Mouse (Mus musculus): ENCODE data around the gene Ttll1. TPM values are rescaled to one million over a fixed set of nuclear protein-coding genes. Genes with fewer than 3 reads are reported as not detected.

Gene Ttll1
- total and polyA plus RNA-seq, 2 experiments from 2014 or later = 39.2 to 104 TPM

- DNase-seq (ENCODE audit: low spot score) (peak; percentile 71), ATAC-seq (peak; percentile 76)
- Histone ChIP-seq H3K27me3 (ENCODE audit: insufficient read depth, low read length) (no peaks in the 10 kb centered on the region), H3K36me3 (ENCODE audit: insufficient read depth, low read length) (no peaks in the 10 kb centered on the region), H3K27ac (peak overlapping the region; percentile 54), H3K4me3 (ENCODE audit: low read length) (no peak overlapping the region), H3K4me2 (ENCODE audit: low read depth, low read length) (no peak overlapping the region), H3K4me1 (ENCODE audit: insufficient read depth, low read length) (peaks cover 5% of the 10 kb centered on the region; the same call in 1 of the 2 replicates), H3K9ac (replicated peaks; ENCODE audit: low read length) (no peak overlapping the region), H3K9me3 (ENCODE audit: low read length) (no peaks in the 10 kb centered on the region)
- 40% methylated on average over 7 of the region's 7 CpGs for WGBS
- no peak for TF ChIP-seq CTCF (IDR thresholded peaks at IDR 0.05; ENCODE audit: low read depth)
Measured at GRCm38 (mm10) chr15:83451621-83452210, 59.0 kb downstream of the Ttll1 start.

DNA sequence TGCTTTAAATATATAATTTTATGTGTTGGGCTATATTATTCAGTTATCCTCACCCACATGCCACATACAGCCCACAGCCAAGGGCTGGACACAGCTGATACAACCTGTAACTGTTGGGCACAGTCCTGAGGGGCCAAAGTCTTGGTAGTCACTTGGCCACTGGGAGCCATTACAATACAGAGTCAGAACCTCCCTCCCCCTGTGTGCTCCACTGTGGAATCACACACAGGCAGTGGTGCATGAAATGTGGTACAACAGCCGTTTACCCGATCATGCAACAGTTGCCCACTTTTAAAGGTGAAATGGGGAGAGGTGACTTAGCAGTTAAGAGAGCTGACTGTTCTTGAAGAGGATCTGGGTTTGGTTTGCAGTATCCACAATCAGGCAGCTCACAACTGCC lies 60.7 kb downstream of the Ttll1 start:
- Histone ChIP-seq H3K36me3 (ENCODE audit: insufficient read depth, low read length) (no peaks in the 10 kb centered on the region), H3K27ac (no peak overlapping the region), H3K9ac (replicated peaks; ENCODE audit: low read length) (no peak overlapping the region), H3K4me1 (ENCODE audit: insufficient read depth, low read length) (peaks cover 5% of the 10 kb centered on the region; the same call in 1 of the 2 replicates), H3K4me2 (ENCODE audit: low read depth, low read length) (no peak overlapping the region), H3K9me3 (ENCODE audit: low read length) (no peaks in the 10 kb centered on the region), H3K27me3 (ENCODE audit: insufficient read depth, low read length) (no peaks in the 10 kb centered on the region), H3K4me3 (ENCODE audit: low read length) (no peak overlapping the region)
- no peak for TF ChIP-seq CTCF (IDR thresholded peaks at IDR 0.05; ENCODE audit: low read depth)
- WGBS = 87% methylated on average over 2 of the region's 2 CpGs
- ATAC-seq (no peak), DNase-seq (ENCODE audit: low spot score) (no peak)

- no peak overlapping the region for H3K9ac ChIP-seq (replicated peaks; ENCODE audit: low read length)
- 58% methylated on average over 5 of the region's 5 CpGs for WGBS
- peaks cover 5% of the 10 kb centered on the region; the same call in 1 of the 2 replicates for H3K4me1 ChIP-seq (ENCODE audit: insufficient read depth, low read length)
- no peaks in the 10 kb centered on the region for H3K36me3 ChIP-seq (ENCODE audit: insufficient read depth, low read length)
- no peak overlapping the region for H3K4me3 ChIP-seq (ENCODE audit: low read length)
- DNase-seq (ENCODE audit: low spot score) (no peak), ATAC-seq (no peak)
- no peak overlapping the region for H3K27ac ChIP-seq
- H3K9me3 ChIP-seq (ENCODE audit: low read length) = no peaks in the 10 kb centered on the region
- no peak for TF ChIP-seq CTCF (IDR thresholded peaks at IDR 0.05; ENCODE audit: low read depth)
- H3K4me2 ChIP-seq (ENCODE audit: low read depth, low read length) = no peak overlapping the region
- H3K27me3 ChIP-seq (ENCODE audit: insufficient read depth, low read length) = no peaks in the 10 kb centered on the region
Measured at GRCm38 (mm10) chr15:83448646-83449045, 62.0 kb downstream of the Ttll1 start.

DNA sequence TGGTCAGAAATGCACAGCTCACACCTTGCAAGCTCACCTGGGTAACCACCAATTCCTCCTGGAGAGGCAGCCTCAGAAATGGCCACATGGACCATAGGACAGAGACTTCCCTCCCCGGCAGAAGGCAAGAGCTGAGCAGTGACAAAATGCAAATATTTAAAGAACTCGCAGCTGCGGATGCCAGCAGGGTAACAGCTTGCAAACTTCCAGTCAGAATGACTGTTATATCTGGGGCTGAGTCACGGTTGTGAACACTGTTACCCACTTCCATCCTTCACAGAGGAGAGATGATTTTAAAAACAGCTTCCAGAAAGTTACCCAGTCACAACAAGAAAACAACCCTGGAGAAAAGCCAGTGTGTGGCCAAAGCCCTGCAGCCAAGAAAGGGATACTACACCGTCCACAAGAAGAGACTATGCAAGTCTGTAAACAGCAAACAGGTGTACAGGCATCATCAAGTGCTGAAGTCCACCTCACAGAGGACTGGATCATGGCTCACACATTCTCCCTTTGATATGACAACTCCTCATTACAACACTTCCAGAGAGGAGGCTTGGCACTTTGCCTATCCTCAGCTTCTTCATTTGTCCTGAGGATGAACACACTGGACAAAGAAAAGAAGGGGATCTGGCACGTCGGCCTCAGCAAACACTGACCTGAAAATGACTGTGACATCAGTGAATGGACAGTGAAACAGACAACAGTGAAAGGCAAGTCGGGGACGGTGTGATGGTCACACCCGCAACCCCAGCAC lies 62.7 kb downstream of the Ttll1 start:
- 51% methylated on average over 10 of the region's 10 CpGs for WGBS
- H3K9ac ChIP-seq (replicated peaks; ENCODE audit: low read length) = no peak overlapping the region
- no peak overlapping the region for H3K4me3 ChIP-seq (ENCODE audit: low read length)
- DNase-seq (ENCODE audit: low spot score) (peak; percentile 33), ATAC-seq (no peak)
- TF ChIP-seq CTCF (IDR thresholded peaks at IDR 0.05; ENCODE audit: low read depth) = no peak
- no peak overlapping the region; the same call in 1 of the 2 replicates for H3K27ac ChIP-seq
- H3K9me3 ChIP-seq (ENCODE audit: low read length) = no peaks in the 10 kb centered on the region
- H3K27me3 ChIP-seq (ENCODE audit: insufficient read depth, low read length) = no peaks in the 10 kb centered on the region
- peaks cover 5% of the 10 kb centered on the region; the same call in 1 of the 2 replicates for H3K4me1 ChIP-seq (ENCODE audit: insufficient read depth, low read length)
- H3K4me2 ChIP-seq (ENCODE audit: low read depth, low read length) = no peak overlapping the region
- no peaks in the 10 kb centered on the region for H3K36me3 ChIP-seq (ENCODE audit: insufficient read depth, low read length)

DNA sequence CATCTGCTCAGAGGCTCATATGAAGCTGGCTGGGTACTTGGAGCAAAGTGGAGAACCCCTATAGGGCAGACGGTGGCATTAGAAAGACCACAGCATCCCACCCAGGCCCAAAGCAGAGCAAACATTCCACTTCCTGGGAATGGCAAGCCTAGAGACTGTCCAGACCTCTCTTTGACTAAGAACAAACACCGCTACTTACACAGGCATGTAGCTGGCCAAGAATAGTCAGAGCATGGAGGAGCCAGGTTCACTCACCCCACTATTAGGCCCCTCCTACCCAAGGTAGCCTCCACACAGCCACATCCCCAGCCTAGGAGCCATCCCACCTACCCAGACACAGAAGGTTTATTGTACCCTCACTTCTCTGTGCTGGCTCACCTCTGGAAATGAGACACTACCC lies 64.8 kb downstream of the Ttll1 start:
- DNase-seq (ENCODE audit: low spot score) (no peak), ATAC-seq (no peak)
- H3K27ac ChIP-seq = no peak overlapping the region
- no peaks in the 10 kb centered on the region for H3K27me3 ChIP-seq (ENCODE audit: insufficient read depth, low read length)
- no peak overlapping the region for H3K4me3 ChIP-seq (ENCODE audit: low read length)
- no peaks in the 10 kb centered on the region; the same call in 1 of the 2 replicates for H3K4me1 ChIP-seq (ENCODE audit: insufficient read depth, low read length)
- no peaks in the 10 kb centered on the region for H3K9me3 ChIP-seq (ENCODE audit: low read length)
- no peak for TF ChIP-seq CTCF (IDR thresholded peaks at IDR 0.05; ENCODE audit: low read depth)
- no peak overlapping the region for H3K9ac ChIP-seq (replicated peaks; ENCODE audit: low read length)
- no peak overlapping the region for H3K4me2 ChIP-seq (ENCODE audit: low read depth, low read length)
- WGBS = 84% methylated on average over 2 of the region's 2 CpGs
- no peaks in the 10 kb centered on the region for H3K36me3 ChIP-seq (ENCODE audit: insufficient read depth, low read length)

DNA sequence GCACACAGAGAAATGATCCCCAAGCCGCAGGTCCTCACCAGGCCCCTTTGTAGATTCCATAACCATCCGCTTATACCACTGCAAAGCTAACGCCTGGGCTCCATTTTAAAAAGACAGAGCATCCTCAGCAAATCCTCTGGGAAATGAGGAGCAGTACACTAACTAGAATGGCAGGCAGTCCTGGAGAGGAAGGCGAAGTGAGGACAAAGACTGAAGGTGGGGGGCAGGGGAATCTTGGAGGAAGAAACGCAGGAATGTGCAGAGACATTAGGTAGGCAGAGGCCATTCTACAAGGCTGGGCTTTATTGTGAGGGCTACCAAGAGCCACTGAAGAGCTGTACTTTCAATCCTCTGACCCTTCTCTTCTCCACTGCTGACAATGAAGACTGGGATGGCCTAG lies 65.3 kb downstream of the Ttll1 start:
- no peaks in the 10 kb centered on the region for H3K9me3 ChIP-seq (ENCODE audit: low read length)
- no peaks in the 10 kb centered on the region for H3K27me3 ChIP-seq (ENCODE audit: insufficient read depth, low read length)
- H3K4me1 ChIP-seq (ENCODE audit: insufficient read depth, low read length) = no peaks in the 10 kb centered on the region; the same call in 1 of the 2 replicates
- TF ChIP-seq CTCF (IDR thresholded peaks at IDR 0.05; ENCODE audit: low read depth) = no peak
- 77% methylated on average over 5 of the region's 5 CpGs for WGBS
- no peaks in the 10 kb centered on the region for H3K36me3 ChIP-seq (ENCODE audit: insufficient read depth, low read length)
- no peak overlapping the region for H3K27ac ChIP-seq
- no peak overlapping the region for H3K4me2 ChIP-seq (ENCODE audit: low read depth, low read length)
- H3K9ac ChIP-seq (replicated peaks; ENCODE audit: low read length) = no peak overlapping the region
- no peak overlapping the region for H3K4me3 ChIP-seq (ENCODE audit: low read length)
- ATAC-seq = no peak
- DNase-seq (ENCODE audit: low spot score) = no peak

DNA sequence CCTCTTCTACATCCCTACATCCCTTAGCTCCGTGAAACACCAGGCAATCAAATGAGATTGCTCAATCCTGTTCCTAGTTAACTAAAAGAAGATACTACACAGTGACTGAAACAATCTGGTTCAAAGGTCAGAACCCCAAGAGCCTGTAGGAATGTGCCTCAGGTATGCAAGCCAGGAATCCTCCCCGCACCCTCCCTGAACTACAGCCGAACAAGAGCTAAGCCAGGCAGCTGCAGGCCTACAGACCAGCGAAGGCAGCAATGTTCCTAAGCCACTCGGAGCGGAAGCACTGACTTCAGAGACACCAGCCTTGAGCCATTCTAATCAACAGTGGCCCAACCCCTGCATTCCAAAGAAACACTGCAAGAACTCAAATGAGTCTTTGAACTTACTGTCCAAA lies 66.3 kb downstream of the Ttll1 start:
- no peaks in the 10 kb centered on the region for H3K9me3 ChIP-seq (ENCODE audit: low read length)
- DNase-seq (ENCODE audit: low spot score) (no peak), ATAC-seq (no peak)
- H3K4me2 ChIP-seq (ENCODE audit: low read depth, low read length) = no peak overlapping the region
- H3K36me3 ChIP-seq (ENCODE audit: insufficient read depth, low read length) = no peaks in the 10 kb centered on the region
- no peaks in the 10 kb centered on the region for H3K27me3 ChIP-seq (ENCODE audit: insufficient read depth, low read length)
- H3K4me1 ChIP-seq (ENCODE audit: insufficient read depth, low read length) = no peaks in the 10 kb centered on the region; the same call in 1 of the 2 replicates
- WGBS = 85% methylated on average over 6 of the region's 6 CpGs
- H3K27ac ChIP-seq = no peak overlapping the region
- no peak for TF ChIP-seq CTCF (IDR thresholded peaks at IDR 0.05; ENCODE audit: low read depth)
- H3K9ac ChIP-seq (replicated peaks; ENCODE audit: low read length) = no peak overlapping the region
- no peak overlapping the region for H3K4me3 ChIP-seq (ENCODE audit: low read length)

All from hindbrain, postnatal 0 days (tissue).